Mouse (Mus musculus): ENCODE data around the gene Ccdc149. TPM values are rescaled to one million over a fixed set of nuclear protein-coding genes. Genes with fewer than 3 reads are reported as not detected.

Gene Ccdc149
- polyA plus RNA-seq, 1 experiment from 2014 or later, result not detected

- Histone ChIP-seq H3K79me2 (ENCODE audit: inconsistent target) (no peaks in the 10 kb centered on the region), H3K4me3 (ENCODE audit: inconsistent target) (no peak overlapping the region)
- 73% methylated on average over 5 of the region's 5 CpGs for WGBS (ENCODE audit: missing documents)
These were observed 770 bp downstream of the Ccdc149 start for GRCm38 (mm10) chr5:52470551-52470950.

DNA sequence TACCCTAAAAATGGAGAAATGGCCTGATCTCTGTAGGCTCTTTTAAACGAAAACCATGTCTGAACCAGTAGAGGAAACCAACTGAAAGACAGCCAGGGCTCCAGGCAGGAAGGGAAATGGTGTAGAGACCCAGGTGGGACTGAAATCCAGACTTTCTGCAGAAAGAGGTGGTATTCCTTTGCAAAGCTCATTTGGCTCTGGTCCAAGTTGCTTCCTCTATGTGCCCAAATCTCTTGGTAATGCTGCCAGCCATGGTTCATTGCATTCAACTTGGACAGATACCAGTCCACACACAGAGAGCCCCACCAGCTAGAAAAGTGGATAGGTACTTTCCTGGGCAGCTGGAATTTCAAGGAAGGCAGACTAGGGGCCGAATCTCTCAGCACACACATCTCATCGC, 3.5 kb downstream of the Ccdc149 start:
- Histone ChIP-seq H3K27ac (no peak overlapping the region), H3K4me3 (ENCODE audit: inconsistent target) (no peak overlapping the region), H3K36me3 (ENCODE audit: inconsistent target) (no peaks in the 10 kb centered on the region), H3K79me2 (ENCODE audit: inconsistent target) (no peaks in the 10 kb centered on the region)
- WGBS (ENCODE audit: missing documents), result 95% methylated on average over 3 of the region's 3 CpGs

More at GRCm38 (mm10) chr5:52470551-52470950, 770 bp downstream of the Ccdc149 start:
- Histone ChIP-seq H3K27ac (no peak overlapping the region), H3K36me3 (ENCODE audit: inconsistent target) (no peaks in the 10 kb centered on the region)

DNA sequence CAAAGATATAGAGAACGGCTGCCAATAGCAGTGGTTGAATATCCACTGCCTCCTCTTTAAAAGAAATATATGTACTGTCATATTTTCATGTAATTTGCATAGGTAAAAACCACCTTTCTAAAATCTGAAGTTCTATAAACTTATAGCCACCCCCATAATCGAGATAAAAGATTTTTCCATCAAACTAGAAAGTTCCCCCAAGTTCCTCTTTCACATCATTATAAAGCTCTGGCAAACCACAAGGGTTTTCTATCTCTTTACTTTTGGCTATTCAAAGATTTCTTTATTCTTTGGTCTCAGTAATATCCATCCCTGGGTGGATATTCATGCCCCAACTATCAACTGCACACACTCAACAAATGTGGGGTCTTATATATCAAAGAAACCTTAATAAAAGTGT, 8.9 kb downstream of the Ccdc149 start:
- H3K36me3 ChIP-seq (ENCODE audit: inconsistent target), result no peaks in the 10 kb centered on the region
- no peaks in the 10 kb centered on the region for H3K79me2 ChIP-seq (ENCODE audit: inconsistent target)
- H3K27ac ChIP-seq, result no peak overlapping the region
- WGBS (ENCODE audit: missing documents), result 46% methylated on average over 2 of the region's 2 CpGs
- H3K4me3 ChIP-seq (ENCODE audit: inconsistent target), result no peak overlapping the region

GRCm38 (mm10) chr5:52461434-52462124, 9.7 kb downstream of the Ccdc149 start:
- Histone ChIP-seq H3K79me2 (ENCODE audit: inconsistent target) (no peaks in the 10 kb centered on the region), H3K4me3 (ENCODE audit: inconsistent target) (no peak overlapping the region), H3K27ac (no peak overlapping the region), H3K36me3 (ENCODE audit: inconsistent target) (no peaks in the 10 kb centered on the region)
- WGBS (ENCODE audit: missing documents), result 32% methylated on average over 6 of the region's 6 CpGs

DNA sequence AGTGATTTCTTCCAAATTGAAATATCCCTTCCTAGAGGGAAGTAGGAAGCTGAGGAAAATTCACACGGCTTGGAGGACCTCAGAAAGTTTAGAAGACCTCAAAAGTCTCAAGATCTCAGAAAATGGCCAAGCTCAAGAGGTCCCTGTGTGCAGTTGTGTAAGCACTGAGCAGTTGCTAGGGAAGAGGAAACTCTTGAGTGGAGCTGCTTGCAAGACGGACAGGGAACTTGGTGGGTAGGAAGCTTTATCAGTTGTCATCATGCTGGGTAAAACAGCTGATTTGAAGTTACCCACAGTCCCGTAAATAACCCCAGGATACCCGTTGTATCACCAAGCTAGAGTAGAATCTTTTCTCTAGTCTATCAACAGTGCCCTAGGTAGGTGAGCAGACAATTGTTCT, 12.0 kb downstream of the Ccdc149 start:
- 25% methylated on average over 4 of the region's 4 CpGs for WGBS (ENCODE audit: missing documents)
- no peak overlapping the region for H3K4me3 ChIP-seq (ENCODE audit: inconsistent target)

GRCm38 (mm10) chr5:52457154-52457553, 14.2 kb downstream of the Ccdc149 start:
- 83% methylated on average over 6 of the region's 6 CpGs for WGBS (ENCODE audit: missing documents)
- Histone ChIP-seq H3K36me3 (ENCODE audit: inconsistent target) (no peaks in the 10 kb centered on the region), H3K27ac (no peak overlapping the region), H3K4me3 (ENCODE audit: inconsistent target) (no peak overlapping the region), H3K79me2 (ENCODE audit: inconsistent target) (no peaks in the 10 kb centered on the region)

More for the DNA sequence above, 12.0 kb downstream of the Ccdc149 start:
- H3K36me3 ChIP-seq (ENCODE audit: inconsistent target), result no peaks in the 10 kb centered on the region
- H3K79me2 ChIP-seq (ENCODE audit: inconsistent target), result no peaks in the 10 kb centered on the region
- no peak overlapping the region for H3K27ac ChIP-seq

DNA sequence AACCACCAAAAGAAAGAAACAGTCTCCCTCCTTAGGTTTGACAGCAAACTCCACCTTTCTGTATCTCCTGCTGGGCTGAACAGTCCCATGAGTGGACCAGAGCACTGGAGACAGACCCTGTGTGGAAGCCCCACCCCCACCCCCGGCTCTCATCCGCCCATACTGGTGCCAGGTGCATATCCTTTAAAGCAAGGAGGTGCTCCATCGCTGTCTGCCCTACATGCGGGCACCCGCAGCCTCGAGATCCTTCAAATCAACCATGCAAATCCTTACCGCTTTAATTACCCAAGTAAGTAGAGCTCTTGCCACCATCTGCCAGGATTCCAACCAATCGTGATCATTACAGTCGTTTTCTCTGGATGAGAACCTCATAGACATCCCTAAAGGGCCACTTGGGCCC, 20.5 kb downstream of the Ccdc149 start:
- Histone ChIP-seq H3K27ac (no peak overlapping the region), H3K79me2 (ENCODE audit: inconsistent target) (no peaks in the 10 kb centered on the region), H3K4me3 (ENCODE audit: inconsistent target) (no peak overlapping the region), H3K36me3 (ENCODE audit: inconsistent target) (no peaks in the 10 kb centered on the region)
- WGBS (ENCODE audit: missing documents), result 95% methylated on average over 9 of the region's 9 CpGs

DNA sequence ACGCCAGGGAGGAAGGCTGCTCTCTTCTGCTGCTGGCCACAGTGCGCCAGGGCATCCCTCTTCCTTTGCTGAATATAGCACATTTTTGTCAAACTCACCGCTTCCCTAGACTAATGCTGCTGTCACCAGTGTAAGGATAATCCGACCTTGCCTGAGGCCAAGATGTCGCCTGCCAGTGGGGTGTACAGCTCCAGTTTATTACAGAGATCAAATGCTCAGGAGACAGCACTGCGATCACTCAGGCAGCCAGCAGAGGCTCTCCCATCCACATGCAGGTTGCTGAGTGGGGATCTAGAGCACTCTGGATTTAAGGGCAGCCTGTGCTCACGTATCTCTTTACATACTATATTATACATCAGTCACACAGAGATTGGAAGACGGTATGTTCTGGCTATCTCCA, 22.1 kb downstream of the Ccdc149 start:
- Histone ChIP-seq H3K4me3 (ENCODE audit: inconsistent target) (no peak overlapping the region), H3K79me2 (ENCODE audit: inconsistent target) (no peaks in the 10 kb centered on the region), H3K27ac (no peak overlapping the region), H3K36me3 (ENCODE audit: inconsistent target) (no peaks in the 10 kb centered on the region)
- WGBS (ENCODE audit: missing documents), result 89% methylated on average over 8 of the region's 8 CpGs

DNA sequence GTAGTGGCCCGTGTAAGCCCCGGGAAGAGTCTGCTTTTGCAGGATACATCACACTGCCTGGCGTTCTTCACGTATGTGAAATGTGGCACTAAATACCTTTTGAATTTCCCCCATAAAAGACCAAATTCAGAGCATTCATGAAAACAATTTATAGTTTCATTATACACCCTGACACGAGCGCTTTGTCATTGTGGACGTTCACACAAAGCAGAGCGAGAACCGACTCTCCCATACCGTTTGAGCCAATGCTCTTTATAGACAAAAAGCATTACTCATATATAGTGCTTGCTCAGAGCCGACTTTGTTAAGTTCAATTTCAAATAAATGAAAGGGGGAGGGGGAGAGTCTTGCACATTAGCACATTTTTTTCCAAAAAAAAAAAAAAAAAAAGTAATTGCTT, 31.0 kb downstream of the Ccdc149 start:
- Histone ChIP-seq H3K27ac (no peak overlapping the region), H3K36me3 (ENCODE audit: inconsistent target) (no peaks in the 10 kb centered on the region), H3K4me3 (ENCODE audit: inconsistent target) (no peak overlapping the region), H3K79me2 (ENCODE audit: inconsistent target) (no peaks in the 10 kb centered on the region)
- 97% methylated on average over 11 of the region's 11 CpGs for WGBS (ENCODE audit: missing documents)

- 95% methylated on average over 7 of the region's 7 CpGs for WGBS (ENCODE audit: missing documents)
- no peak overlapping the region for H3K4me3 ChIP-seq (ENCODE audit: inconsistent target)
- H3K79me2 ChIP-seq (ENCODE audit: inconsistent target), result no peaks in the 10 kb centered on the region
- H3K27ac ChIP-seq, result no peak overlapping the region
- no peaks in the 10 kb centered on the region for H3K36me3 ChIP-seq (ENCODE audit: inconsistent target)
These were observed 32.4 kb downstream of the Ccdc149 start for GRCm38 (mm10) chr5:52438946-52439345.

- no peak overlapping the region for H3K27ac ChIP-seq
- 36% methylated on average over 5 of the region's 6 CpGs for WGBS (ENCODE audit: missing documents)
- H3K4me3 ChIP-seq (ENCODE audit: inconsistent target), result no peak overlapping the region
- H3K36me3 ChIP-seq (ENCODE audit: inconsistent target), result no peaks in the 10 kb centered on the region
- no peaks in the 10 kb centered on the region for H3K79me2 ChIP-seq (ENCODE audit: inconsistent target)
These were observed 35.8 kb downstream of the Ccdc149 start for GRCm38 (mm10) chr5:52435533-52435932.

GRCm38 (mm10) chr5:52431276-52431844, 40.0 kb downstream of the Ccdc149 start:
- Histone ChIP-seq H3K79me2 (ENCODE audit: inconsistent target) (no peaks in the 10 kb centered on the region), H3K4me3 (ENCODE audit: inconsistent target) (no peak overlapping the region), H3K27ac (no peak overlapping the region), H3K36me3 (ENCODE audit: inconsistent target) (no peaks in the 10 kb centered on the region)
- 66% methylated on average over 8 of the region's 8 CpGs for WGBS (ENCODE audit: missing documents)

- H3K36me3 ChIP-seq (ENCODE audit: inconsistent target), result no peaks in the 10 kb centered on the region
- H3K27ac ChIP-seq, result no peak overlapping the region
- no peak overlapping the region for H3K4me3 ChIP-seq (ENCODE audit: inconsistent target)
- WGBS (ENCODE audit: missing documents), result 92% methylated on average over 14 of the region's 14 CpGs
- H3K79me2 ChIP-seq (ENCODE audit: inconsistent target), result no peaks in the 10 kb centered on the region
These were observed 41.4 kb downstream of the Ccdc149 start for GRCm38 (mm10) chr5:52429731-52430480.

GRCm38 (mm10) chr5:52428613-52429012, 42.7 kb downstream of the Ccdc149 start:
- 79% methylated on average over 4 of the region's 4 CpGs for WGBS (ENCODE audit: missing documents)
- no peaks in the 10 kb centered on the region for H3K79me2 ChIP-seq (ENCODE audit: inconsistent target)
- H3K27ac ChIP-seq, result no peak overlapping the region
- no peaks in the 10 kb centered on the region for H3K36me3 ChIP-seq (ENCODE audit: inconsistent target)
- no peak overlapping the region for H3K4me3 ChIP-seq (ENCODE audit: inconsistent target)

GRCm38 (mm10) chr5:52425819-52426218, 45.5 kb downstream of the Ccdc149 start:
- WGBS (ENCODE audit: missing documents), result 90% methylated on average over 9 of the region's 9 CpGs
- H3K4me3 ChIP-seq (ENCODE audit: inconsistent target), result no peak overlapping the region
- H3K79me2 ChIP-seq (ENCODE audit: inconsistent target), result no peaks in the 10 kb centered on the region
- no peak overlapping the region for H3K27ac ChIP-seq
- no peaks in the 10 kb centered on the region for H3K36me3 ChIP-seq (ENCODE audit: inconsistent target)

Data from macrophage (primary cell).